Mouse (Mus musculus) spleen, adult 2 months (tissue): ENCODE measurements around the gene Hint1. TPM values are rescaled to one million over a fixed set of nuclear protein-coding genes. Genes with fewer than 3 reads are reported as not detected.
"Not testable (repeated sequence)": the region's sequence is repeated elsewhere in the genome, so short reads cannot be mapped to it uniquely, and the experiment has no call there.

Experiments used
- DNase-seq, 2 experiments: peaks; one replicate each; pipeline versions ENCODE4 v3.0.0 to v3.0.0-alpha.2; 2012 to 2021; ENCODE audit warnings: low spot score in 2 of 2, low read depth in 1 of 2
- H3K27ac ChIP-seq: fragments of 200-500 bp; 2 replicates; pipeline ENCODE4 v1.5.1; 2012; ENCODE audit warnings: low read length, inconsistent platforms; ENCODE audit not compliant: insufficient read depth
- H3K27me3 ChIP-seq: fragments of 200-500 bp; 2 replicates; pipeline ENCODE4 v1.6.1; 2012; ENCODE audit warnings: mild to moderate bottlenecking, moderate library complexity, low read length, inconsistent platforms; ENCODE audit not compliant: control insufficient read depth, insufficient read depth
- H3K36me3 ChIP-seq: fragments of 200-500 bp; 2 replicates; pipeline ENCODE4 v1.6.1; 2012; ENCODE audit warnings: mild to moderate bottlenecking, low read length, inconsistent platforms; ENCODE audit not compliant: control insufficient read depth, insufficient read depth
- H3K4me1 ChIP-seq: fragments of 200-500 bp; 2 replicates; pipeline ENCODE4 v1.6.1; 2011; ENCODE audit warnings: inconsistent platforms; ENCODE audit not compliant: control insufficient read depth, insufficient read depth, insufficient read length
- H3K4me3 ChIP-seq: fragments of 200-500 bp; 2 replicates; pipeline ENCODE4 v1.5.1; 2011; ENCODE audit warnings: mild to moderate bottlenecking, inconsistent platforms; ENCODE audit not compliant: insufficient read depth, insufficient read length; ENCODE audit errors: extremely low read depth
- CTCF ChIP-seq: fragments of 200-500 bp; IDR thresholded peaks from 2 replicates; pipeline ENCODE4 v1.5.1; 2011; ENCODE audit warnings: mild to moderate bottlenecking, inconsistent platforms; ENCODE audit not compliant: insufficient read depth, insufficient read length, insufficient replicate concordance; ENCODE audit errors: extremely low read depth
- POLR2A ChIP-seq: fragments of 200-500 bp; IDR thresholded peaks from 2 replicates; pipeline ENCODE4 v1.6.1; 2011; ENCODE audit warnings: low read depth, low read length, inconsistent platforms
- WGBS: fragments of 180-500 bp; shearing (Covaris S2); methylation state at CpG from one replicate; pipeline ENCODE4 v1.1.7; 2018; 5-methylcytosine and 5-hydroxymethylcytosine counted together
- polyA plus RNA-seq: library from polyadenylated mRNA; depleted of rRNA; stranded (reverse); fragments of >200 nt; gene quantifications from 2 replicates; pipeline ENCODE4 v1.2.3, GENCODE M21; 2012

The Hint1 gene
- polyA plus RNA-seq, 1 experiment = 164 TPM

- TF ChIP-seq CTCF (no peak), POLR2A (no peak)
- H3K27ac ChIP-seq = peak overlapping the region; percentile 70
- no peak overlapping the region for H3K4me3 ChIP-seq
- H3K36me3 ChIP-seq = no peaks in the 10 kb centered on the region
- 78% methylated on average over 8 of the region's 8 CpGs for WGBS
- DNase-seq = no peak
- H3K27me3 ChIP-seq = no peaks in the 10 kb centered on the region
- peaks cover 14% of the 10 kb centered on the region; the same call in 1 of the 2 replicates for H3K4me1 ChIP-seq
Measured at GRCm38 (mm10) chr11:54845470-54846442, 20.4 kb upstream of the Hint1 start.

- 17% methylated on average over 10 of the region's 10 CpGs for WGBS
- H3K4me1 ChIP-seq = peaks cover 9% of the 10 kb centered on the region; the same call in 1 of the 2 replicates
- DNase-seq = peak in 1 of 2 experiments; percentile 31
- H3K36me3 ChIP-seq = no peaks in the 10 kb centered on the region
- no peaks in the 10 kb centered on the region for H3K27me3 ChIP-seq
- H3K27ac ChIP-seq = peak overlapping the region; percentile 47
- H3K4me3 ChIP-seq = no peak overlapping the region
- TF ChIP-seq CTCF (no peak), POLR2A (no peak)
Measured at GRCm38 (mm10) chr11:54849961-54850758, 16.0 kb upstream of the Hint1 start.

GRCm38 (mm10) chr11:54851656-54852055 is 14.5 kb upstream of the Hint1 start:
- Histone ChIP-seq H3K4me1 (peaks cover 9% of the 10 kb centered on the region; the same call in 1 of the 2 replicates), H3K27ac (no peak overlapping the region), H3K27me3 (no peaks in the 10 kb centered on the region), H3K4me3 (no peak overlapping the region), H3K36me3 (no peaks in the 10 kb centered on the region)
- WGBS = 94% methylated on average over 12 of the region's 12 CpGs
- no peak for DNase-seq
- TF ChIP-seq CTCF (no peak), POLR2A (no peak)

GRCm38 (mm10) chr11:54858880-54859279 is 7.3 kb upstream of the Hint1 start:
- 93% methylated on average over 12 of the region's 12 CpGs for WGBS
- not testable (repeated sequence) for H3K27me3 ChIP-seq, H3K36me3 ChIP-seq, H3K4me1 ChIP-seq, H3K4me3 ChIP-seq, DNase-seq, H3K27ac ChIP-seq

GRCm38 (mm10) chr11:54859322-54860165 is 6.6 kb upstream of the Hint1 start:
- Histone ChIP-seq H3K27me3 (no peaks in the 10 kb centered on the region), H3K36me3 (no peaks in the 10 kb centered on the region), H3K27ac (no peak overlapping the region), H3K4me3 (no peak overlapping the region; the same call in 1 of the 2 replicates), H3K4me1 (no peaks in the 10 kb centered on the region; the same call in 1 of the 2 replicates)
- peak in 1 of 2 experiments; percentile 24 for DNase-seq
- TF ChIP-seq POLR2A (no peak), CTCF (peak; percentile 43; the same call in 1 of the 2 replicates)
- 29% methylated on average over 11 of the region's 11 CpGs for WGBS
